Mouse (Mus musculus) gastrocnemius, adult 2 months (tissue): ENCODE measurements at regions not wholly inside any gene's neighbourhood (a gene's known extent, or its start where the extent isn't known, plus 50 kb on each side); places are given as distances from the start of the nearest gene placed in this dataset.
"Not testable (repeated sequence)": the region's sequence is repeated elsewhere in the genome, so short reads cannot be mapped to it uniquely, and the experiment has no call there.

ENCODE experiments used
- DNase-seq: peaks from one replicate; pipeline ENCODE4 v3.0.0; 2022
- H3K27ac ChIP-seq: fragments of 200-600 bp; 2 replicates; pipeline ENCODE4 v1.8.1; 2022; ENCODE audit warnings: mild to moderate bottlenecking
- H3K4me3 ChIP-seq: fragments of 200-600 bp; 2 replicates; pipeline ENCODE4 v1.8.1; 2022; ENCODE audit warnings: mild to moderate bottlenecking, moderate library complexity
- CTCF ChIP-seq: fragments of 200-600 bp; IDR thresholded peaks from 2 replicates; pipeline ENCODE4 v1.8.1; 2022; ENCODE audit warnings: antibody characterized with exemption, mild to moderate bottlenecking, moderate library complexity
- intact Hi-C: fragments of 180-260 bp; cut with DNase I; formaldehyde crosslinking; loops from one replicate; pipeline ENCODE4 v1.15.1; 2025

DNA sequence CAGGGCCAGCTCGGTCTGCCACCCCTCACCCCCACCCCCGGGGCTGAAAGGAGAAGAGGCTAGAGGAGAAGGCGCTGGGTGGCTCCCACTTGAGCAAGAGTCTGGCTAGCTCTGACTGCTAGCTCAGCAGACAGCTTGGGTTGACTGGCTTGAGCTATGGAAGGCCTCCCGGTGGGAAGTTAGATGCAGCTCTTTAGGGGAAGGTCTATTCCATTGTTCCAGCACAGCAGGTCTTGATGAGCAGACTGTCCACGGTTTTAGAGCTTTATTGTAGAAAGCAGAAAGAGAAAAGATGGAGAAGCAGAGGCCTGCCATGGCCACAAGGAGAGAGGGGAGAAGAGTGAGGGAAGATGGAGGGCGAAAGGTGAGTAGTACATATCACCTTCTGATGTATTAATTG is 190.9 kb upstream of the Col8a1 start:
- Histone ChIP-seq H3K4me3 (no peak overlapping the region), H3K27ac (no peak overlapping the region)
- TF ChIP-seq CTCF, result no peak
- intact Hi-C loops, result no loop called here
- DNase-seq, result no peak

DNA sequence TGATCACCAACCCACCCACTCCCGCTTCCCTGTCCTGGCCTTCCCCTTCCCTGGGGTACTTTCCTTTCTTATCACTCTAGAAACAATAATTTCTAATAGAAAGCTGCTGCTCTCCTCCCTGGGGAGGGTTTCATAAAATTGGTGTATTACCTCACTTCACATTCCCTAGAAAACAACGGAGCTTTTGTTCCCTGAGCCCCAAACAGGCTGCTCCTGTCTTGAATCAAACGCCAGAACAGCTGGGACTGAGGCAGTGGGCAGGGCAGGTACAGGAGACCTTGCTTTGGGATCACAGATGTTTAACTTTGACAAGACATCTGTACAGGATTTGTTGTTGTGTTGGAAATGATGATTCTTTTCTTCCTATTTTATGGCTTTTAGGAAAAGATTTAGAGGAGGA is 192.8 kb upstream of the Col8a1 start:
- H3K27ac ChIP-seq, result no peak overlapping the region
- no peak overlapping the region for H3K4me3 ChIP-seq
- DNase-seq, result no peak
- TF ChIP-seq CTCF, result no peak
- intact Hi-C loops, result no loop called here

DNA sequence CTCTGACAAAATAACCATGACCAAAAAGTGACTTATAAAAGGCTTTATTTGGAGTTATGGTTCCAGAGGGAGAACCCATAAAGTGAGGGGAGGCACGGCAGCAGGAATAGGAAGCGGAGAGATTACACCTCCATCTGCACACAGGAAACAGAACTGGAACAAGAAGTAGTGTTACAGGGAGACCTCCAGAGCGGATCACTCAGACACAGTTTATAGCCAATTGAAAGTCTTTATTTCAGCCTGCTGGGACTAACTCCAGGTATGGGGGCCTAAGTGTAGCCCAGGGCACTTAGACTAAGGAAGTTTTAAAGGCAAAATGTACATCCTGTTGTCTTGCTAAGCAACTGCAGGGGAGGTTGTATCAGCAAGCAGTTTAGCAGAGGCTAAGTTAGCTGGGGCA is 195.1 kb upstream of the Col8a1 start:
- intact Hi-C loops, result no loop called here
- no peak for DNase-seq
- Histone ChIP-seq H3K4me3 (no peak overlapping the region), H3K27ac (no peak overlapping the region)
- TF ChIP-seq CTCF, result no peak

DNA sequence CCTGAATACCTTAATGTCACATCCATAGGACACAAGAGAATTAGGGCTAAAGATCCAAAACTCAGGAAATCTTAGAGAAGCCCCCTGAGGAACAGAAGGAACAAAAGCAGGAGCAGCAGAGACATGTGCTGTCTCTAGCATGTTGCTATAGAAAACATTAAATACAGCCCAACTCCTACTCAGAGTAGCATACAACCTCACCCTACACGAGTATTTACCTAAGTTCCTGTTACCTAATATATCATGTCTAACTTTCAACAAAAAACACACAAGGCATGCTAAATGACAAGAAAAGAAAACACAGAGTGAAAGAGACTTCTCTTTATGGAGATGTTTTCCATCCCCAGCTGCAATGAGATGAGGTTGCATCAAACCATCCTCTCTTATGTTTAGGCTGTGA is 216.4 kb upstream of the Col8a1 start:
- DNase-seq, result no peak
- no peak for TF ChIP-seq CTCF
- intact Hi-C loops, result no loop called here
- Histone ChIP-seq H3K27ac (no peak overlapping the region), H3K4me3 (no peak overlapping the region)

DNA sequence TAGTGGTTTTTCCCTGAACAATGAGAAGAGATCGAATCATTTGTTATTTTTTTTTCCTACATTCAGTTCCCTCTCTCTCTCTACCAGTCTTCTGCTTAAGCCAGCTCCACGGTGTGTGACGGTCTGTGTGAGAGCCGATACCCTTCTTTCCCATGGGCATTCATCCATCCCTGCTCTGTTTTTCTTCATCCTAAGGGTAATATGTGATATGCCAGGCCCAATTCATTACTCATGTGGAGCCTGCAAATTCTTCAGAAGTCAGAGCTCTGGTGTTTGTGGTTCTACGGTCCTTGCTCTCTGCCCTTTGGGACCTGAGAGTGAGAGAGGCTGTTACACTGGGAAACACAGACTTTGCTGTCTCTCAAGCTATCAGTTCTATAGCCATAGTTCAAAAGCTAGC is 229.6 kb upstream of the Col8a1 start:
- no peak for TF ChIP-seq CTCF

DNA sequence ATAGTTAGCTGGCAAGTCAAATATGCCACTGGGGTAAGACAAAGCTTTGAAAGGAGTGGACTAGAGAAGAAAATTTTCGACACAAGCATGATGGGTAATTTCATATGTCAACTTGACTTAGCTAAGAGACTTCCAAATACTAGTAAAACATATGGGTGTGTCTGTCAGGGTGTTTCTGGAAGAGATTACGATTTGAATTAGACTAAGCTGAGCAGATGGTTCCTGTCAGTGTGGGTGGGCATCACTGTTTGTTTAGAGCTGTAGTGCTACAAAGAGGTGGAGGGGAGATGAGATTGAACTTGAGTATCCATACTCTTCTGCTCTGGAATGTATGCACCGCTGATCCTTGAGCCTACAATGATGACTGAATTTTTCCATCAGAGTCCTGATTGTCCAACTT is 251.2 kb upstream of the Col8a1 start:
- no peak overlapping the region for H3K27ac ChIP-seq
- no peak for TF ChIP-seq CTCF
- no peak for DNase-seq
- intact Hi-C loops, result no loop called here
- no peak overlapping the region for H3K4me3 ChIP-seq

More for the DNA sequence above, 229.6 kb upstream of the Col8a1 start:
- Histone ChIP-seq H3K4me3 (no peak overlapping the region), H3K27ac (no peak overlapping the region)
- no peak for DNase-seq
- intact Hi-C loops, result no loop called here

DNA sequence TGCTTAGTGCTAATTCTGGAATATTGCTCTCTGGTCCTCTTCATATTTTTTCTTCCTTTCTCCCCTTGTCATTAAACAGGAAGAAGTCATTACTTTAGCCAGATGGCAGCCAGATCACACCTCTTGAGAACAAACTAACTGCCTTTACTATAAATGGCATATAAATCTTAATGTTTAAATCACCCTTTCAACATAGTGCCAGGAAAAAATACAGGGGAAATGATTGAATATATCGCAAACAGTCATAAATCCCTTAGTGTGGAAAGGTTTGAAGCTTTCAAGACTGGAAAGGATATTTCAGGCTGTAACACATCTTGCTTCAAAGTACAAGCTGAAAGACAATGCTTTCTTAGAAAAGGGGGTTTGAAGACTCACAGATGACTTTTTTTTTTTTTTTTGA is 259.0 kb upstream of the Col8a1 start:
- no peak for TF ChIP-seq CTCF
- intact Hi-C loops, result no loop called here
- no peak overlapping the region for H3K4me3 ChIP-seq
- no peak for DNase-seq
- H3K27ac ChIP-seq, result no peak overlapping the region

DNA sequence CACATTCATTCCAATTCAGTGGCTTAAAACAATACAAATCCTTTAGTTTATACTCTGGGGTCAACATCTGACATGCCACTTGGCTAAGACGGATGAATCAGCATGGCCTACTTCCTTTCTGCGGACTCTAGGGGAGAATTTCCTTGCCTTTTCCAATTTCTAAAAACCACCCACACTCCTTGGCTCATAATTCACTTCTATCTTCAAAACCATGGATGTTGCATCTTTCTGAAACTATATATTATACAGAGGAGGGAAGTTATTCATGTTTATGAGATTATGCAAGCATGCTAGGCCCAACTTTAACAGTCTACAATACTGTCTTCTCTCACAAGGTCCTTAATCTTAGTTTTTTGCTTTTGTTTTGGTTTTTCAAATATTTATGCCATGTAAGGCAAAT is 273.0 kb upstream of the Col8a1 start:
- no peak for TF ChIP-seq CTCF
- no peak for DNase-seq
- intact Hi-C loops, result no loop called here
- H3K4me3 ChIP-seq, result no peak overlapping the region
- no peak overlapping the region for H3K27ac ChIP-seq

DNA sequence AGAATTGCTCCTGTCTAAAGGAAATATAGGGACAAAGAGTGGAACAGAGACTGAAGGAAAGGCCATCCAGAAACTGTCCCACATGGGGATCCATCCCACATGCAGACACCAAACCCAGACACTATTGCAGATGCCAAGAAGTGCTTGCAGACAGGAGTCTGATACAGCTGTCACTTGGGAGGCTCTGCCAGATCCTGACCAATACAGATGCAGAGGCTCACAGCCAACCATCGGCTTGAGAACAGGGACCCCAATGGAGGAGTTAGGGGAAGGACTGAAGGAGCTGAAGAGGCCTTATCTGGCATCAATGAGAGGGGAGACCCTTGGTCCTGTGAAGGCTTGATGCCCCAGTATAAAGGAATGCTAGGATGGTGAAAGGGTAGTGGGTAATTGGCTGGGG is 274.0 kb upstream of the Col8a1 start:
- H3K27ac ChIP-seq, DNase-seq, H3K4me3 ChIP-seq, intact Hi-C loops: not testable (repeated sequence)

DNA sequence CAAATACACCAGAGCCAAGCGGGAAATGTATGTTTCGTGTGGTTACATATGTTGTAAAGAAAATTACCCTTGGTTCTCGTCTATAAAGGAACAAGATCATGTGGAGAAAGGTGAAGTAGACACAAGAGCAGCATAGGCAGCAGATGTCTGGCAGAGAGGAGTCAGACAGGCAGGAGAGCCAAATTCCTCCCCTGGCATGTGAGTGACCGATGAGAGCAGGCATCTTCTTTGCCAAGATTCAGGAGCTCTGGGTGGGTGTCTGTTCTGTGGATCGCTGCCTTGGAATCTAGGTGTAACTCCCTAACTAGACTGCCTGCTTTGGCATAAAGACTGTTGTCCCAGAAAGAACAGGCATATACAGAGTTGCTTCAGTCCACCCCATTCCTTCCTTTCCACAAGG is 275.1 kb upstream of the Col8a1 start:
- intact Hi-C loops, result no loop called here
- Histone ChIP-seq H3K27ac (no peak overlapping the region), H3K4me3 (no peak overlapping the region)
- DNase-seq, result peak; percentile 29
- TF ChIP-seq CTCF, result no peak

DNA sequence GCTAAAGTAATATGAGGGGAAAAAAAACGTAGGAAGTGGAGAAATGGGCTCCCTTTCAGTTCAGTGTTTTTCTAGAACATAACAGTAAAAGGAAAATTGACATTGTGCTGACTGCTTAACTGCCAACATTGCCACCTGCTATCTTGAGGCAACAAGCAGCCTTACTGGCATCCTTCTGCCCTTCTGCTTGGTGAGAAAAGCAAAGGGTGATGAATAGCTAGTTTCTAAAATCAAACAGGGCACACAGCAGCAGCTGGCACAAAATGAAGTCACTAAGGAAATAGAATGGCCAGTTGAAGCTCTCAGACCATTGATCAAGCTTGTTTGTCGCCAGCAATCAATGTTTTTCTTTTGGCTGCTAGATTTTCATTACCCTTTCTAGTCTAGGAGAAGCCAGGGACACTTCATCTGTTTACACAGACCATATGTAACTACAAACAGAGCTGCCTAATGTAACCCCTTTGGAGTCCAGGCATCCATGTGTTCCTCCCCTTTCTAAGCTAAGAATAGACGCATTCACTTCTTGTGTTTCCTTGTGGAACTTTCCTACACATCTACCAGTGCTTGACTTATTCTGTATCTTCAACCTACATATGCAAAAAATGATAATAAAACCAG is 314.2 kb upstream of the Col8a1 start:
- no peak overlapping the region for H3K27ac ChIP-seq
- intact Hi-C loops, result no loop called here
- no peak for TF ChIP-seq CTCF

DNA sequence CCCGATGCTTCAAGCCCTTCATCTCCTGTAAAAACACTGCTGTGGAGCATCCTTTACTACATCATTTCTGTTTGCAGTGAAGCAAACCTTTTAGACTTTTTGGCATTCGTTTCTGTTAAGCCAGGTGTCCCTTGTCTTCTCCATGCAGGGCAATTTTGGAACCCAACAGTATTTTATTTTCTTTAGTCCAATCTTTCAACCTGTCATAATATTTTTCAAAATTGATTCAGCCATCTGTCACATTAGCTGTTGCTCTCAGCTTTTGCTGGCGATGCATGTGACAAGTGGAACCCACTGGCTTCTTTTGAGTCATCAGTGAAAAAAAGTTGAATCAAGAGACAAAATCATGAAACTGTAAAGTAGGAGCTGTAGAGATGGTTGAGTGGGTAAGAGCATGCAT is 317.9 kb upstream of the Col8a1 start:
- H3K27ac ChIP-seq, result no peak overlapping the region
- DNase-seq, result no peak
- TF ChIP-seq CTCF, result no peak
- H3K4me3 ChIP-seq, result no peak overlapping the region
- intact Hi-C loops, result no loop called here

More for the DNA sequence above, 314.2 kb upstream of the Col8a1 start:
- no peak overlapping the region for H3K4me3 ChIP-seq
- no peak for DNase-seq

DNA sequence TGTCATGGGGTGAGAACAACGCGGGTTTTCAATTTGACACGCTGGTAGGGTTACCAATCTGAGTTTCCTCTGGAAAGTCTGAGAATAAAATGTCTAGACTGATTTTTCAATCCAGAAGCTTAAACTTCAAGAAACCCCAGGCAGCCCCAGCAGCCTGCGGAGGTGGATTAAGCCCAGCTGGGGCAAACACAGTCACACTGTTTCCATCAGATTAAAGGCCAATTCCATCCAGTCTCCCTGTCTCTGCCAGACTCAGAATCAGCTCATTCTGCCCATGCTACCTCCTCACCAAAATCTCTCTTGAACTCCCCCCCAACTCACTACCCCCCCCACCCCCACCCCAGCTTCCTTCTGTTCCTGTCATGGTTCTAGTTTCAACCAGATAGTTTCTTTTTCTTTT is 307.9 kb upstream of the Dcbld2 start:
- intact Hi-C loops, result no loop called here
- Histone ChIP-seq H3K27ac (no peak overlapping the region), H3K4me3 (no peak overlapping the region)
- no peak for DNase-seq
- no peak for TF ChIP-seq CTCF

DNA sequence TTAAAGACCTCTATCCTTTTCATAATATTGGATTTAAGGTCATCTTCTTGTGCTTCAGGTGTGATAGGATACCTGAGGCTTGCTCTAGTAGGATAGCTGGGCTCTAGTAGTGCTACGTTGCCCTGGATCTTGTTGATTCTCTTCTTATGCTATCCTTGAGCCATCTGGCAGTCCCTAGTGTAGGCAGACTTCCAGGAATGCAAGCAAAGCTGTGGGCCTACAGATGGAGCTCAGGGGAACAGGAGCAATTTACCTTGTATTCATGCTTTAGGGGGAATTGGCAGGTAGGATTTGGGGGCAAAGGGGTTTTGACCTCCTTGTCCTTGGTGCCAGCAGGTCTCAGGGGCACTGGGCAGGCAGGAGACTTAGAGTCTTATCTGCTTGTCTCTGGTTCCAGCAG is 297.8 kb upstream of the Dcbld2 start:
- TF ChIP-seq CTCF, result no peak
- DNase-seq, result no peak
- intact Hi-C loops, result no loop called here
- no peak overlapping the region for H3K27ac ChIP-seq
- H3K4me3 ChIP-seq, result no peak overlapping the region

DNA sequence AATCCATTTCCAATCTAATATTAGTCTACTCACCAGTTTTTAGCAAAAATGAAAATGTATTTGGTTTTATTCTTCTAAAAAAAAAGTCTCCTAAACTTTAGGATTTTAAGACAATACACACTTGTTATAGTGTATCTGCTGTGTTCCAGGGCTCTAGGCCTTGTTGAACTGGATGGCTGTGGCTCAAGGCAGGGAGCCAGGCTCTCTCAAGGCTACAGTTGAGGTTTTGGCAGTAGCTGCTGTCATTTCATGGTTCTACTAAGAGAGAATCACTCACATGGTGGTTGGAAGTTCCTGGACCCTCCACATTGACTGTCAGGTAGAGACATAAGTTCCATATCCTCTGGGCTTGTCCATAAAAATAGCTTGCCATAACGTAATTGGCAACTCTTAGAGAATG is 282.2 kb upstream of the Dcbld2 start:
- intact Hi-C loops, result no loop called here
- no peak for TF ChIP-seq CTCF
- Histone ChIP-seq H3K27ac (no peak overlapping the region), H3K4me3 (no peak overlapping the region)
- DNase-seq, result no peak
